Mouse (Mus musculus) G1E (cell line): ENCODE data around the gene Msantd2. TPM values are rescaled to one million over a fixed set of nuclear protein-coding genes. Genes with fewer than 3 reads are reported as not detected.

Source experiments
- ATAC-seq: 2 replicates; pipeline ENCODE4 v1.8.0; 2016; ENCODE audit warnings: mild to moderate bottlenecking; ENCODE audit not compliant: insufficient number of reproducible peaks, poor library complexity, low FRiP score, severe bottlenecking; ENCODE audit errors: extremely low read depth
- DNase-seq: peaks from one replicate; pipeline ENCODE4 v3.0.0; 2012; ENCODE audit warnings: low spot score
- H3K27me3 ChIP-seq: 2 replicates; pipeline ENCODE4 v1.6.1; 2012; ENCODE audit warnings: mild to moderate bottlenecking, low read length, inconsistent platforms; ENCODE audit not compliant: insufficient read depth
- H3K36me3 ChIP-seq: replicated peaks from 2 replicates; pipeline ENCODE3; 2012; ENCODE audit warnings: mild to moderate bottlenecking, inconsistent platforms
- H3K4me1 ChIP-seq: 2 replicates; pipeline ENCODE4 v1.6.1; 2012; ENCODE audit warnings: low read depth, low read length, inconsistent platforms, mixed read lengths; ENCODE audit not compliant: insufficient read depth
- H3K4me3 ChIP-seq: 2 replicates; pipeline ENCODE4 v1.5.1; 2012; ENCODE audit warnings: low read depth, mild to moderate bottlenecking, inconsistent platforms, low read length, moderate library complexity, mixed read lengths
- H3K9me3 ChIP-seq: replicated peaks from 2 replicates; pipeline ENCODE4 v1.6.1; 2012; ENCODE audit warnings: inconsistent platforms
- CTCF ChIP-seq: IDR thresholded peaks from 2 replicates; pipeline ENCODE4 v1.5.1; 2012; ENCODE audit warnings: low read depth, low read length, inconsistent platforms, mixed read lengths
- GATA1 ChIP-seq: IDR thresholded peaks from 2 replicates; pipeline ENCODE4 v1.6.1; 2012; ENCODE audit warnings: borderline replicate concordance, low read length, inconsistent platforms, mixed read lengths
- GATA2 ChIP-seq: IDR thresholded peaks from 2 replicates; pipeline ENCODE4 v1.6.1; 2012; ENCODE audit warnings: low read depth, low read length, inconsistent platforms, borderline replicate concordance
- POLR2AphosphoS5 ChIP-seq: IDR thresholded peaks from 2 replicates; pipeline ENCODE4 v1.6.1; 2012; ENCODE audit warnings: low read depth, low read length, inconsistent platforms; ENCODE audit not compliant: insufficient replicate concordance
- TAL1 ChIP-seq: conservative IDR thresholded peaks from 2 replicates; pipeline ENCODE4 v1.6.1; 2012; ENCODE audit warnings: low read depth, low read length, inconsistent platforms, mixed read lengths
- polyA plus RNA-seq: library from polyadenylated mRNA; stranded (reverse); fragments of >175 nt; gene quantifications from 2 replicates; pipeline ENCODE4 v1.2.3, GENCODE M21; 2012
- total RNA-seq, 2 experiments: library from RNA; stranded (forward) in 1 of 2; stranded (reverse) in 1 of 2; fragments of 200-1000 nt in 1 of 2; fragments of >200 nt in 1 of 2; fragmentation: Nextera tagmentation in 1 of 2; gene quantifications; 2 replicates each; pipeline ENCODE4 v1.2.3; 2014 to 2017

Gene Msantd2
- total and polyA plus RNA-seq, 3 experiments: 27.5 to 59.1 (median 49.4) TPM

DNA sequence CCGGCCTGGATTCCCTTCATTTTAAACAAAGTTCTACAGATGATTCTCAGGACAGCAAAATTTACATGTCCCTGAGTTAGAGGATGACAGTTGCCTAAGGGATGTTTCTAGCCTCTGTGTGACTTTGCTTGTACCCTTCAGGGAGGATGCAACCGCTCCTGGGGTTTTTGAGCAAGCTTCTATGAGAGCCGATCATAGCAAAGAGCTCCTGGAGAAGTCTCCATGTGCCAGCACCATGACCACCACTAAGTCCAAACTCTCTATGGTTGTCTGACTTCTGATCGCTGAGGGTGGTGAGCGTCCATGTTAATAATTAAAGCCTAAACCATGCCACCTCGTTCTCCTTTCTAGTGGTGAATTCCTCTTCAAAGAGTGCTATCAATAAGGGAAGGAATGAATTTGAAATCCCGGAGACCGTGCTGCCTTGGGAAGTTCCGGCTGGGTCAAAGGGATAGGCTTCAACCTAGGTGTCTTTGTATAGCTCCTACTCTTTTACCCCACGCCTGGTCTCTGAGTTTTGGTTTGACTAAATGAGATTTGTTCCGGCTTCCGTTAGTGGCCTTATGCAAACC lies 54.8 kb downstream of the Msantd2 start:
- DNase-seq: no peak
- no peak for TF ChIP-seq CTCF
- no peak for TF ChIP-seq POLR2AphosphoS5
- TF ChIP-seq GATA2: no peak
- no peak for TF ChIP-seq TAL1
- H3K27me3 ChIP-seq: peaks cover 9% of the 10 kb centered on the region
- peaks cover 70% of the 10 kb centered on the region for H3K4me1 ChIP-seq
- ATAC-seq: no peak
- no peaks in the 10 kb centered on the region for H3K9me3 ChIP-seq
- peaks cover 61% of the 10 kb centered on the region for H3K36me3 ChIP-seq
- H3K4me3 ChIP-seq: no peak overlapping the region

DNA sequence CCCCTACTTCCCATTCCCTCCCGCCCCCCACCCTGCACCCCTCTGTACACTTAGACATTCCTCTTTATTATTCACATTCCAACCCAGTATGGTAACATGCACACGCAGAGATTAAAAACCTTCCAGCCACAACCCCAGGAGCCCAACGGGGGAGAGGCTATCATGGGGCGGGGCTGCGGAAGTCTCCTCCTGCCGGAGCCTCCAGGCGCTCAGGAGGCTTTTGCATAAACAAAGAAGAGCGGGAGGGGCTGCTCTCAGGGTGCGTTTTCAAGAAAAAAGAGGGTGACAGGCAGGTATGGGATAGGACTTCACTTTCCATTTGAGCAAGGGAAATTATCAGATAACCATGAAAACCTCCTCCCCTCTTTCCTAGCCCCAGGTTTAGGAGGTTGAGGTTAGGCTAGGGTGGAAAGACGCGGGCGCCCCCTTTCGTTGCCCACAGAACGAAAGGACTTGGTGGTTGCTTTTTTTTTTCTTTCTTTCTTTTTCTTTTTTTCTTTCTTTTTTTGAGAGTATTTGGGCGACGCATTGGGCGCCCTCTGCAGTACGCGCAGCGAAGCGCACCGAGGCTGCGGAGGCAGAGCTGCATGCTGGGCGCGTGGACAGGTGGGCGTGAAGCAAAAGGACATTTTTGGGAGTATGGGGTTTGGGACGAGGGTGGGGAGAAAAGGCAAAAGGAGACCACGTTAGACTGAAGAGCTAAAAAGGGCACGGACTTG lies 55.5 kb downstream of the Msantd2 start:
- Histone ChIP-seq H3K36me3 (peaks cover 68% of the 10 kb centered on the region), H3K4me1 (peaks cover 74% of the 10 kb centered on the region), H3K27me3 (peaks cover 3% of the 10 kb centered on the region), H3K9me3 (no peaks in the 10 kb centered on the region), H3K4me3 (peak overlapping the region; percentile 60; the same call in 1 of the 2 replicates)
- no peak for TF ChIP-seq GATA2
- 0 out of 2 replicates have a peak, but pooled peaks have one; percentile 9 for TF ChIP-seq CTCF
- TF ChIP-seq TAL1: no peak
- TF ChIP-seq POLR2AphosphoS5: no peak
- no peak for TF ChIP-seq GATA1
- ATAC-seq (no peak), DNase-seq (peak; percentile 55)

DNA sequence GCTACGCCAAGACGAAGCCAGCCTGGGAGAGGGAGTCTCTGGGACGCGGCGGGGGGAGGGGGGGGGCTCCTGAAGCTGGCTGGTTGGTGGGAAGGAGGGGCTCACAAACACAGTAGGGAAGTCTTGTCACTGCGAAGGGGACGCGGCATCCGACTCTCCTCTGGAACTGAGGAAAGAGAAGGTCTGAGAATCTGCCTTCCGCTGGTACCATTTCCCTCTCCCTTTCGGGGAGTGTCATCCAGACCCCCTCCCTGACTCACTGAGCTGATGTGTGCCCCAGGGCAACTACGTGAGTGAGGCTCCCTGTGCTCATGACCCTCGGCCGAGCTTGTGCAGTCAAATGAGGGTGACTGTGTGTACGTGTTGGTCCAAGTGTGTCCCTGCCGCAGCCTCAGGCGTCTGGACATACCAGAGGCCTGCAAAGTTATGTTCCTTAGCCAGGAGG lies 56.1 kb downstream of the Msantd2 start:
- ATAC-seq (no peak), DNase-seq (no peak)
- TF ChIP-seq TAL1 (no peak), POLR2AphosphoS5 (no peak), CTCF (no peak), GATA2 (no peak), GATA1 (no peak)
- Histone ChIP-seq H3K4me1 (peaks cover 80% of the 10 kb centered on the region), H3K27me3 (no peaks in the 10 kb centered on the region), H3K36me3 (peaks cover 73% of the 10 kb centered on the region), H3K9me3 (no peaks in the 10 kb centered on the region), H3K4me3 (peak overlapping the region; percentile 60; the same call in 1 of the 2 replicates)

DNA sequence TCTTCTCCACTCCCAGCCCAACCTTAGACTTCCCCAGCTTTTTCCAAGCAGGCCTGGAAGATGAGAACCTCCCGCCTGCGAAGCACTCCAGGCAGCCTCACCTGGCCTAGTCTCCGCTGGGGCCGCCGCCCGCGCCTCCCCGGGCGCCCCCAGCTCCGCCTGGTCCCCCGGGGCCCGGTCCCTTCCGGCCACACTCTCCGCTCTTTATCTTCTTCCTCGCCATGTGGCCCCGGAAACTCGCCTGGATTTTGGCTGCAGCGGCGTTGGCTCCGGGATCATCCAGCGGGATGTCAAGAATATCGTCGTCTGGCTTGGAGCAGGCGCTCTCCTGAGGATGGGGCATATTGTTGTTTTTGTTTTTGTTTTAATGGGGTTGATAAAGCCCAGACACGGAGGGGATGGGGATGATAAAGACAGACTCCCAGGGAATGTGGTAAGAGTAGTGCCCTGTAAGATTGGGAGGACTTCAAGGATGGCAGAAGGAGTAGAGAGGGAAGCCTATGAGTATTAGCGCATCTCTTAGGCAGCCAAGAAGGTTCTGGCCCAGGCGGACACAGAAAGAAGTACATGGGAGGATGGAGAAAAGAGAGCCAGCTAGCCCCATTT lies 56.8 kb downstream of the Msantd2 start:
- H3K9me3 ChIP-seq: no peaks in the 10 kb centered on the region
- DNase-seq (no peak), ATAC-seq (no peak)
- TF ChIP-seq TAL1: no peak
- TF ChIP-seq POLR2AphosphoS5: no peak
- TF ChIP-seq GATA1: no peak
- TF ChIP-seq GATA2: no peak
- TF ChIP-seq CTCF: no peak
- peak overlapping the region; percentile 31; the same call in 1 of the 2 replicates for H3K4me3 ChIP-seq
- peaks cover 77% of the 10 kb centered on the region for H3K36me3 ChIP-seq
- H3K4me1 ChIP-seq: peaks cover 84% of the 10 kb centered on the region
- H3K27me3 ChIP-seq: no peaks in the 10 kb centered on the region

DNA sequence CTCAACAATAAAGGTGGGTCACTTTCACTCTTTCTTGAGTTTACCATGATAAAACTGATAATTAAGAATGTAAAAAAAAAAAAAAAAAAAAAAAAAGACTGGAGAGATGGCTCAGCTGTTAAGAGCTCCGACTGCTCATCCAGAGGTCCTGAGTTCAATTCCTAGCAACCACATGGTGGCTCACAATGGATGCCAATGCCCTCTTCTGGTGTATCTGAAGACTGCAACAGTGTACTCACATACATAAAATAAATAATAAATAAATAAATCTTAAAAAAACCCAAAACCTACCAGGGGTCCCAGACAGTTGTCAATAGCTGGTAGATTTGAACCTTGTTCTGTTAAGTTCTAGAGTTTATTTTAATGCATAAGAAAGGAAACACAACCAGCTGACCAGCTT lies 57.8 kb downstream of the Msantd2 start:
- TF ChIP-seq GATA1 (no peak), GATA2 (no peak), TAL1 (no peak)
- Histone ChIP-seq H3K4me3 (no peak overlapping the region), H3K9me3 (no peaks in the 10 kb centered on the region), H3K27me3 (no peaks in the 10 kb centered on the region), H3K36me3 (peaks cover 76% of the 10 kb centered on the region), H3K4me1 (peaks cover 79% of the 10 kb centered on the region)
- no peak for DNase-seq
- no peak for ATAC-seq

DNA sequence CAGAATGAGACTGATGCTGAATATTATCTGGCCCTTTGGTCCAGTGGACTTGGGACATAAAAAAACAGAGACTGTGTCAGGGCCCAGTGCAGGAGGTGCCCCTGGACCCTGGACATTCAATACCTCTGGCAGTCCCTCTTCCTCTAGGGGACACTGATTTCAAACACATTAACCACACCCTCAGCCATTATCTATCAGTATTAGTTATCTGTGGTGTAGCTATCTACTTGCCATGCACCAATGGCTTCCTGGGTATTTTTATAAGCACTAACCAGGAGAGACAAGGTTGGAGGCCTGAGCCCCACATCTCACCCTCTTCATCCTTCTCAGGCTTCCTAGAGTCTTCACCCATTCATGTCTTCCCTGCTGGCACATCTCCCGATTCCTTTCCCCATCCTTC lies 61.3 kb downstream of the Msantd2 start:
- no peak for ATAC-seq
- Histone ChIP-seq H3K4me1 (peaks cover 88% of the 10 kb centered on the region), H3K4me3 (peak overlapping the region; percentile 80), H3K9me3 (no peaks in the 10 kb centered on the region), H3K36me3 (peaks cover 44% of the 10 kb centered on the region), H3K27me3 (no peaks in the 10 kb centered on the region)
- no peak for DNase-seq
- no peak for TF ChIP-seq GATA2
- TF ChIP-seq CTCF: no peak
- no peak for TF ChIP-seq POLR2AphosphoS5
- TF ChIP-seq TAL1: no peak
- TF ChIP-seq GATA1: no peak
